Mouse (Mus musculus) neural tube, embryonic 15.5 days (tissue): ENCODE data around the gene Fkbp14. TPM values are rescaled to one million over a fixed set of nuclear protein-coding genes. Genes with fewer than 3 reads are reported as not detected.

Experiments used
- ATAC-seq: fragments of 200-750 bp; cut with Nextera tagmentation; 2 replicates; pipeline ENCODE4 v1.8.0; 2017; ENCODE audit warnings: mild to moderate bottlenecking, moderate TSS enrichment, moderate library complexity; ENCODE audit not compliant: low FRiP score
- H3K27ac ChIP-seq: fragments of 300-500 bp; sonication (generic); replicated peaks from 2 replicates; pipeline ENCODE4 v1.5.1; 2015; ENCODE audit warnings: mild to moderate bottlenecking, inconsistent platforms
- H3K27me3 ChIP-seq: fragments of 300-500 bp; sonication (generic); replicated peaks from 2 replicates; pipeline ENCODE4 v1.6.1; 2015; ENCODE audit warnings: inconsistent platforms
- H3K36me3 ChIP-seq: fragments of 300-500 bp; sonication (generic); 2 replicates; pipeline ENCODE4 v1.6.1; 2015; ENCODE audit warnings: inconsistent platforms
- H3K4me1 ChIP-seq: fragments of 300-500 bp; sonication (generic); 2 replicates; pipeline ENCODE4 v1.6.1; 2015; ENCODE audit warnings: inconsistent platforms
- H3K4me2 ChIP-seq: fragments of 300-500 bp; sonication (generic); 2 replicates; pipeline ENCODE4 v1.6.1; 2015; ENCODE audit warnings: inconsistent platforms, mild to moderate bottlenecking, moderate library complexity
- H3K4me3 ChIP-seq: fragments of 300-500 bp; sonication (generic); replicated peaks from 2 replicates; pipeline ENCODE4 v1.5.1; 2015; ENCODE audit warnings: mild to moderate bottlenecking, inconsistent platforms
- H3K9ac ChIP-seq: fragments of 300-500 bp; sonication (generic); replicated peaks from 2 replicates; pipeline ENCODE4 v1.6.1; 2015; ENCODE audit warnings: mild to moderate bottlenecking, inconsistent platforms
- H3K9me3 ChIP-seq: fragments of 300-500 bp; sonication (generic); replicated peaks from 2 replicates; pipeline ENCODE4 v1.6.1; 2016; ENCODE audit warnings: inconsistent platforms
- WGBS: fragments of 180-500 bp; shearing (Covaris S2); methylation state at CpG from one replicate; pipeline ENCODE4 v1.1.7; 2015; ENCODE audit warnings: mixed read lengths; 5-methylcytosine and 5-hydroxymethylcytosine counted together
- polyA plus RNA-seq: library from polyadenylated mRNA; unstranded; fragments of >200 nt; fragmentation: Nextera tagmentation; extraction: Ambion mirVana; gene quantifications from 2 replicates; pipeline ENCODE4 v1.2.1, GENCODE M21; 2015

Fkbp14 gene
- 12.5 and 14.0 TPM in 2 replicates for polyA plus RNA-seq

DNA sequence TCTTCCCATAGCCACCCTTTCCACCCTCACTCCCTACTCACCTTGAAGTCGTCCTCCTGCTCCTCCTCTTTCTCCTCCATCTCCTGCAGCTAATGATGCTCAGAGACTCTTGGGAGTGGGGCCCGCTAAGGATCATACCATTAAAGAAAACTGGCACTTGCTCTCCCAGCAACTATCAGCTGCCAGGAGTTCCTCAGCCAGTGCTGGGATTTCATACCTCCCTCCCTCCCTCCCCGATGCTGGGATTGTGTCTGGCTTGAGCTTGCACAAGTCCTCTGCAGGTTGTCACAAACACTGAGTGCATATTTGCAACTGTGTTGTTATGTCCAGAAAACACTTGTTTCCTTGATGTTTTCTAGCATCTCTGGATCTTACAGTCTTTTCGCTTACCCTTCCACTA, at the start of gene Fkbp14:
TSS of gene Fkbp14 (minus strand) at position 101 of the 400 bp plus-strand sequence.
- peaks cover 37% of the 10 kb centered on the region for H3K4me1 ChIP-seq
- no peak within 1 kb of the TSS for H3K27ac ChIP-seq
- no peak for ATAC-seq
- H3K9me3 ChIP-seq, result no peaks in the 10 kb centered on the region
- no peak within 1 kb of the TSS for H3K9ac ChIP-seq
- H3K36me3 ChIP-seq, result no peaks in the 10 kb centered on the region
- no peaks in the 10 kb centered on the region for H3K27me3 ChIP-seq
- peak within 1 kb of the TSS; percentile 72 for H3K4me2 ChIP-seq
- 74% methylated on average over 4 of the region's 4 CpGs for WGBS
- H3K4me3 ChIP-seq, result peak within 1 kb of the TSS; percentile 76

GRCm38 (mm10) chr6:54643181-54643580, 46.1 kb upstream of the Fkbp14 start:
- no peak for ATAC-seq
- Histone ChIP-seq H3K4me3 (no peak overlapping the region), H3K36me3 (peaks cover 24% of the 10 kb centered on the region), H3K9ac (no peak overlapping the region), H3K4me1 (no peaks in the 10 kb centered on the region), H3K4me2 (no peak overlapping the region), H3K27me3 (no peaks in the 10 kb centered on the region), H3K27ac (no peak overlapping the region), H3K9me3 (no peaks in the 10 kb centered on the region)
- 91% methylated on average over 4 of the region's 4 CpGs for WGBS

GRCm38 (mm10) chr6:54641953-54642352, 44.8 kb upstream of the Fkbp14 start:
- no peak overlapping the region for H3K4me3 ChIP-seq
- no peak overlapping the region for H3K27ac ChIP-seq
- H3K27me3 ChIP-seq, result no peaks in the 10 kb centered on the region
- no peak overlapping the region for H3K4me2 ChIP-seq
- no peaks in the 10 kb centered on the region for H3K9me3 ChIP-seq
- no peak for ATAC-seq
- 84% methylated on average over 2 of the region's 2 CpGs for WGBS
- H3K9ac ChIP-seq, result no peak overlapping the region
- peaks cover 27% of the 10 kb centered on the region for H3K36me3 ChIP-seq
- H3K4me1 ChIP-seq, result no peaks in the 10 kb centered on the region

GRCm38 (mm10) chr6:54639877-54640276, 42.8 kb upstream of the Fkbp14 start:
- H3K4me2 ChIP-seq, result no peak overlapping the region
- H3K4me1 ChIP-seq, result no peaks in the 10 kb centered on the region
- H3K4me3 ChIP-seq, result no peak overlapping the region
- peaks cover 30% of the 10 kb centered on the region for H3K36me3 ChIP-seq
- ATAC-seq, result no peak
- no peak overlapping the region for H3K9ac ChIP-seq
- H3K27me3 ChIP-seq, result no peaks in the 10 kb centered on the region
- H3K27ac ChIP-seq, result no peak overlapping the region
- WGBS, result 89% methylated on average over 3 of the region's 3 CpGs
- H3K9me3 ChIP-seq, result no peaks in the 10 kb centered on the region

- 54% methylated on average over 3 of the region's 3 CpGs for WGBS
- H3K4me3 ChIP-seq, result no peak overlapping the region
- H3K4me1 ChIP-seq, result no peaks in the 10 kb centered on the region
- no peaks in the 10 kb centered on the region for H3K9me3 ChIP-seq
- no peaks in the 10 kb centered on the region for H3K27me3 ChIP-seq
- H3K27ac ChIP-seq, result no peak overlapping the region
- ATAC-seq, result no peak
- H3K4me2 ChIP-seq, result no peak overlapping the region
- no peak overlapping the region for H3K9ac ChIP-seq
- H3K36me3 ChIP-seq, result peaks cover 42% of the 10 kb centered on the region
Measured at GRCm38 (mm10) chr6:54631462-54631861, 34.4 kb upstream of the Fkbp14 start.

- no peak for ATAC-seq
- Histone ChIP-seq H3K27me3 (no peaks in the 10 kb centered on the region), H3K4me2 (no peak overlapping the region), H3K4me1 (no peaks in the 10 kb centered on the region), H3K9me3 (no peaks in the 10 kb centered on the region), H3K36me3 (peaks cover 45% of the 10 kb centered on the region), H3K4me3 (no peak overlapping the region), H3K9ac (no peak overlapping the region), H3K27ac (no peak overlapping the region)
- WGBS, result 33% methylated on average over 7 of the region's 7 CpGs
Measured at GRCm38 (mm10) chr6:54629734-54630133, 32.6 kb upstream of the Fkbp14 start.

GRCm38 (mm10) chr6:54628381-54628780, 31.3 kb upstream of the Fkbp14 start:
- Histone ChIP-seq H3K4me3 (no peak overlapping the region), H3K9ac (no peak overlapping the region), H3K27ac (no peak overlapping the region), H3K9me3 (no peaks in the 10 kb centered on the region), H3K4me2 (no peak overlapping the region), H3K27me3 (no peaks in the 10 kb centered on the region), H3K4me1 (no peaks in the 10 kb centered on the region), H3K36me3 (peaks cover 49% of the 10 kb centered on the region)
- 87% methylated on average over 3 of the region's 3 CpGs for WGBS
- ATAC-seq, result no peak

- Histone ChIP-seq H3K27ac (no peak overlapping the region), H3K4me3 (no peak overlapping the region), H3K27me3 (no peaks in the 10 kb centered on the region), H3K4me2 (no peak overlapping the region), H3K9ac (no peak overlapping the region), H3K4me1 (no peaks in the 10 kb centered on the region), H3K36me3 (peaks cover 31% of the 10 kb centered on the region), H3K9me3 (no peaks in the 10 kb centered on the region)
- ATAC-seq, result no peak
- 87% methylated on average over 4 of the region's 4 CpGs for WGBS
Measured at GRCm38 (mm10) chr6:54620357-54620756, 23.2 kb upstream of the Fkbp14 start.

DNA sequence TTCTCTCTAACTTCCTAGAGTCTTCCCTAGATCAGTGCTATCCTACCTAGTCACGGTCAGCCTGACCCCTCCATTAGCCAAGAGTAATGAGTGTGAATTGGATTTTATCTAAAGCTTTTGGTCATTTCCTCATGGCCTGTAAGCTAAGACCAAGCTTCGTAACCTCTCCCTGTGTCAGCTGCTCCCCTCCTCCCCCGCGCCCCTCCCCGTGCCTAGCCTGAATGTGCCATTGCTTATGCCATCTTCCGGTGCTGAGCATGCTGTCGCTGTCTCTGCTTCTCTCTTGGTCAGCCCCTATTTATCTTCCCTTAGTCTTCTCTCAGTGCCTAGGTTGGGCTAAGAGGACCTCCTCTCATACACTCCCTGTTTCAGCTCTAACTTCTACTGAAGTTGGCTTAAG, 22.4 kb upstream of the Fkbp14 start:
- WGBS, result 97% methylated on average over 7 of the region's 7 CpGs
- Histone ChIP-seq H3K9ac (no peak overlapping the region), H3K9me3 (no peaks in the 10 kb centered on the region), H3K27ac (no peak overlapping the region), H3K36me3 (peaks cover 24% of the 10 kb centered on the region), H3K4me2 (no peak overlapping the region), H3K27me3 (no peaks in the 10 kb centered on the region), H3K4me3 (no peak overlapping the region), H3K4me1 (no peaks in the 10 kb centered on the region)
- ATAC-seq, result no peak

GRCm38 (mm10) chr6:54617363-54617762, 20.3 kb upstream of the Fkbp14 start:
- H3K9me3 ChIP-seq, result no peaks in the 10 kb centered on the region
- 77% methylated on average over 3 of the region's 3 CpGs for WGBS
- H3K4me2 ChIP-seq, result no peak overlapping the region
- no peak overlapping the region for H3K9ac ChIP-seq
- no peak overlapping the region for H3K27ac ChIP-seq
- H3K36me3 ChIP-seq, result peaks cover 10% of the 10 kb centered on the region
- H3K27me3 ChIP-seq, result no peaks in the 10 kb centered on the region
- no peak for ATAC-seq
- no peaks in the 10 kb centered on the region for H3K4me1 ChIP-seq
- no peak overlapping the region for H3K4me3 ChIP-seq

DNA sequence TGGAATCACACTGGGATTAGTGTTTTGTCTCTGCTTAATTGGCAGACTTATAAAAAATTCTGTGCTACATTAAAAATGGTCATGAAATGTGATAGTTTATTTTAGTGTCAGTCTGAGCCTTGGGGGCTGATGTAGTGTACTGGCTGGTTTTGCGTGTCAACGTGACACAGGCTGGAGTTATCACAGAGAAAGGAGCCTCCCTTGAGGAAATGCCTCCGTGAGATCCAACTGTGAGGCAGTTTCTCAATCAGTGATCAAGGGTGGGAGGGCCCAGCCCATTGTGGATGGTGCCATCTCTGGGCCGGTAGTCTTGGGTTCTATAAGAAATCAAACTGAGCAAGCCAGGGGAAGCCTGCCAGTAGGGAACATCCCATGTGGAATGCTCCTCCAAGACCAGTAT, 9.1 kb upstream of the Fkbp14 start:
- ATAC-seq, result no peak
- Histone ChIP-seq H3K36me3 (no peaks in the 10 kb centered on the region; the same call in 1 of the 2 replicates), H3K27me3 (no peaks in the 10 kb centered on the region), H3K4me3 (no peak overlapping the region), H3K27ac (no peak overlapping the region), H3K4me1 (0 out of 2 replicates have a peak, but pooled peaks cover 6% of the 10 kb centered on the region), H3K9me3 (no peaks in the 10 kb centered on the region), H3K4me2 (no peak overlapping the region), H3K9ac (no peak overlapping the region)
- WGBS, result 43% methylated on average over 4 of the region's 4 CpGs

DNA sequence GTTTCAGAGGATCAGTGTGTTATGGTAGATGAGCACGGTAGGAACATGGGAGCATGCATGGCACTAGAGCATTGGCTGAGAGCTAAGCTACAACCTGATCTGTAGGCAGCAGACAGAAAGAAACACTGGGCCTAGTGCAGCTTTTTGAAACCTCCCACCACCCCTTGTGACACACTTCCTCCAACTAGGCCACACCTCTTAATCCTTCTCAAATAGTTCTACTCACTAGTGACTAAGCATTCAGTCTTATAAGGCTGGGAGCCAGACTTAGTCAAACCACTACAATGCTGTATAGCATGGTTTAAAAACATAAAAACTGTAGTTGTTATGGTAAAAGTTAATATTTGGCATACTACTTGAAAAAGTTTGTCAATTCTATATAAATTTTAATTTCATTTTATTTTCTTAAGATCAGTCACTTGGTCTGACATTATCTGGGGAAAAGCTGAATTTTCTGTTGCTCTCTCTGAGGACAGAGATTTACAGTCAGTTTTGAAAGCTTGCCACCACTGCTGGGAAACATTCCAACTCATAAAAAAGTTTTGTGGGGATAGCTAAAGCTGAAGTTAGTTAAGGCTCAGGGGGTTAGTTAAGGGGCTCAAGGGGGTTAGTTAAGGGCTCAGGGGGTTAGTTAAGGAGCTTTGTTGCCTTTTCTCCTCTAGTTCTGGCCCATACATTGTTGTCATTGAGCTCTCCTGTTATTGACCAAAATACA, 7.0 kb upstream of the Fkbp14 start:
- Histone ChIP-seq H3K36me3 (no peaks in the 10 kb centered on the region; the same call in 1 of the 2 replicates), H3K4me3 (no peak overlapping the region), H3K27me3 (no peaks in the 10 kb centered on the region), H3K9ac (no peak overlapping the region), H3K9me3 (no peaks in the 10 kb centered on the region), H3K27ac (no peak overlapping the region), H3K4me2 (no peak overlapping the region), H3K4me1 (0 out of 2 replicates have a peak, but pooled peaks cover 6% of the 10 kb centered on the region)
- ATAC-seq, result no peak
- WGBS, result 96% methylated on average over 1 of the region's 1 CpGs
